In genomic region chr8:111521713-111522429, GRCm38 (mm10) we compare ENCODE assay signal across 8 mouse cellular contexts. TPM values are rescaled to one million over a fixed set of nuclear protein-coding genes. Genes with fewer than 3 reads are reported as not detected.
A peak's percentile ranks its signal among the peaks of the same experiment; 100 is the strongest.
DNase-seq lines count a peak whose midpoint lies in the region; ATAC-seq and TF ChIP-seq lines count a peak whose summit lies in the region.

Gene Wdr59 (minus strand): TSS chr8:111522092.

- TF ChIP-seq EP300 in CH12.LX (IDR thresholded peaks at IDR 0.05; ENCODE audit: low read length), result no peak

- in situ Hi-C loops in CH12.LX (cut with MboI; ENCODE audit: low pct_ligation_motif_present, low pct_unique_long_range_greater_than_20kb, low sequenced_read_pairs), result no loop called here

- TF ChIP-seq RAD21 in CH12.LX (IDR thresholded peaks at IDR 0.05; ENCODE audit: low read depth, low read length), result no peak

- peaks cover 0 to 5% of the 10 kb centered on the region in 2 experiments for H3K36me3 ChIP-seq in CH12.LX (replicated peaks in 1 of 2; ENCODE audit: control insufficient read depth in 1 of 2, insufficient read depth in 1 of 2, low read length in 1 of 2)
- H3K36me3 ChIP-seq in forebrain, embryonic 11.5 days (ENCODE audit: control insufficient read depth, insufficient read depth, low read length), result no peaks in the 10 kb centered on the region
- H3K36me3 ChIP-seq in heart, embryonic 16.5 days (ENCODE audit: control insufficient read depth, insufficient read depth), result no peaks in the 10 kb centered on the region
- no peaks in the 10 kb centered on the region for H3K36me3 ChIP-seq in liver, embryonic 15.5 days (replicated peaks)
- no peaks in the 10 kb centered on the region for H3K36me3 ChIP-seq in neural tube, embryonic 12.5 days

- dilution Hi-C loops in CH12.LX (cut with MboI; ENCODE audit: extremely low pct_ligation_motif_present, extremely low pct_unique_long_range_greater_than_20kb, low sequenced_read_pairs), result no loop called here

- no peak for TF ChIP-seq CTCF in CH12.LX (conservative IDR thresholded peaks at IDR 0.05 in 1 of 2, IDR thresholded peaks at IDR 0.05 in 1 of 2; ENCODE audit: low read depth in 2 of 2, low read length in 2 of 2)

- H3K79me2 ChIP-seq in CH12.LX (replicated peaks; ENCODE audit: control insufficient read depth, extremely low read depth, insufficient read depth, poor library complexity, severe bottlenecking), result peaks cover 7% of the 10 kb centered on the region

- H3K27me3 ChIP-seq in CH12.LX (replicated peaks), result no peaks in the 10 kb centered on the region
- no peaks in the 10 kb centered on the region for H3K27me3 ChIP-seq in forebrain, embryonic 11.5 days (ENCODE audit: control insufficient read depth, insufficient read depth, low read length)
- no peaks in the 10 kb centered on the region for H3K27me3 ChIP-seq in heart, embryonic 16.5 days (ENCODE audit: control insufficient read depth, insufficient read depth, low read length)
- H3K27me3 ChIP-seq in liver, embryonic 15.5 days, result no peaks in the 10 kb centered on the region
- no peaks in the 10 kb centered on the region for H3K27me3 ChIP-seq in neural tube, embryonic 12.5 days (replicated peaks)

- peaks cover 7% of the 10 kb centered on the region for H3K9me3 ChIP-seq in CH12.LX (replicated peaks; ENCODE audit: low read length)
- no peaks in the 10 kb centered on the region for H3K9me3 ChIP-seq in forebrain, embryonic 11.5 days (ENCODE audit: control insufficient read depth, low read length)
- no peaks in the 10 kb centered on the region for H3K9me3 ChIP-seq in heart, embryonic 16.5 days (replicated peaks; ENCODE audit: control insufficient read depth, low read length)
- no peaks in the 10 kb centered on the region for H3K9me3 ChIP-seq in liver, embryonic 15.5 days (replicated peaks)
- H3K9me3 ChIP-seq in neural tube, embryonic 12.5 days, result no peaks in the 10 kb centered on the region

- H3K4me3 ChIP-seq in CH12.LX (replicated peaks in 1 of 3; ENCODE audit: low read depth in 2 of 3, low read length in 2 of 3, poor library complexity in 1 of 3), result peak within 1 kb of the TSS; percentile 58 to 82 (median 77)
- H3K4me3 ChIP-seq in forebrain, embryonic 11.5 days (ENCODE audit: low read depth, low read length), result peak within 1 kb of the TSS; percentile 68
- H3K4me3 ChIP-seq in heart, embryonic 16.5 days (ENCODE audit: low read length), result peak within 1 kb of the TSS; percentile 86
- H3K4me3 ChIP-seq in liver, embryonic 15.5 days (replicated peaks), result peak within 1 kb of the TSS; percentile 82
- H3K4me3 ChIP-seq in neural tube, embryonic 12.5 days, result peak within 1 kb of the TSS; percentile 65

- no peak within 1 kb of the TSS for H3K27ac ChIP-seq in CH12.LX (ENCODE audit: insufficient read depth, low read depth)
- H3K27ac ChIP-seq in forebrain, embryonic 11.5 days (ENCODE audit: low read depth, low read length), result no peak within 1 kb of the TSS
- H3K27ac ChIP-seq in heart, embryonic 16.5 days (ENCODE audit: low read length), result 0 out of 2 replicates have a peak within 1 kb of the TSS, but pooled peaks have one; percentile 39
- H3K27ac ChIP-seq in liver, embryonic 15.5 days (replicated peaks), result peak within 1 kb of the TSS; percentile 69
- no peak within 1 kb of the TSS for H3K27ac ChIP-seq in neural tube, embryonic 12.5 days

- peak; percentile 75 for TF ChIP-seq POLR2A in CH12.LX (IDR thresholded peaks at IDR 0.05; ENCODE audit: low read depth, low read length)

- WGBS in forebrain, embryonic 11.5 days, result 2% methylated on average over 34 of the region's 34 CpGs
- WGBS in heart, embryonic 16.5 days, result under 1% methylated on average over 34 of the region's 34 CpGs
- under 1% methylated on average over 34 of the region's 34 CpGs for WGBS in liver, embryonic 15.5 days (ENCODE audit: insufficient replicate concordance)
- 1% methylated on average over 34 of the region's 34 CpGs for WGBS in neural tube, embryonic 12.5 days

- H3K4me1 ChIP-seq in CH12.LX (ENCODE audit: control insufficient read depth in 1 of 2, insufficient read depth in 2 of 2), result peaks cover 0 to 35% of the 10 kb centered on the region in 2 experiments; a peak in 2 of 4 replicates
- 0 out of 2 replicates have a peak, but pooled peaks cover 2% of the 10 kb centered on the region for H3K4me1 ChIP-seq in forebrain, embryonic 11.5 days (replicated peaks; ENCODE audit: control insufficient read depth, insufficient read depth, low read length)
- H3K4me1 ChIP-seq in heart, embryonic 16.5 days (ENCODE audit: control insufficient read depth, insufficient read depth, low read length), result peaks cover 8% of the 10 kb centered on the region
- H3K4me1 ChIP-seq in liver, embryonic 15.5 days (replicated peaks), result peaks cover 23% of the 10 kb centered on the region
- peaks cover 10% of the 10 kb centered on the region for H3K4me1 ChIP-seq in neural tube, embryonic 12.5 days

- peak; percentile 99 for DNase-seq in CH12.LX (ENCODE audit: extremely low read depth)
- peak; percentile 99 for DNase-seq in c-Kit-positive CD71-positive TER-119-negative erythroid progenitor cells, embryonic 14.5 days (ENCODE audit: low read depth)
- peak; percentile 98 for DNase-seq in forebrain, embryonic 11.5 days (ENCODE audit: low spot score)
- peak; percentile 98 to 100 for DNase-seq in kidney, postnatal 36 days
- DNase-seq in telencephalon, adult 2 months (ENCODE audit: low read depth, low spot score), result peak; percentile 99

- peak; percentile 99 for ATAC-seq in forebrain, embryonic 11.5 days (replicated peaks; ENCODE audit: low FRiP score)
- ATAC-seq in heart, embryonic 16.5 days (replicated peaks; ENCODE audit: extremely low read depth, insufficient read depth, low FRiP score), result peak; percentile 99
- ATAC-seq in liver, embryonic 15.5 days (ENCODE audit: insufficient read depth), result peak; percentile 99
- ATAC-seq in neural tube, embryonic 12.5 days (ENCODE audit: low FRiP score, low read depth), result peak; percentile 99

- peak within 1 kb of the TSS; percentile 95 for H3K4me2 ChIP-seq in CH12.LX (ENCODE audit: insufficient read depth, low read depth, poor library complexity, severe bottlenecking)
- H3K4me2 ChIP-seq in forebrain, embryonic 11.5 days (ENCODE audit: low read depth, low read length, severe bottlenecking), result peak within 1 kb of the TSS; percentile 56
- peak within 1 kb of the TSS; percentile 83 for H3K4me2 ChIP-seq in heart, embryonic 16.5 days (ENCODE audit: low read depth, low read length)
- H3K4me2 ChIP-seq in liver, embryonic 15.5 days, result peak within 1 kb of the TSS; percentile 82
- H3K4me2 ChIP-seq in neural tube, embryonic 12.5 days (replicated peaks), result peak within 1 kb of the TSS; percentile 71

- H3K9ac ChIP-seq in CH12.LX (ENCODE audit: insufficient read depth, low read depth), result peak within 1 kb of the TSS; percentile 69
- peak within 1 kb of the TSS; percentile 55 for H3K9ac ChIP-seq in forebrain, embryonic 11.5 days (ENCODE audit: low read length)
- peak within 1 kb of the TSS; percentile 79 for H3K9ac ChIP-seq in heart, embryonic 16.5 days (ENCODE audit: low read length)
- H3K9ac ChIP-seq in liver, embryonic 15.5 days, result peak within 1 kb of the TSS; percentile 62
- H3K9ac ChIP-seq in neural tube, embryonic 12.5 days, result peak within 1 kb of the TSS; percentile 57

TF ChIP-seq in CH12.LX, 34 proteins besides CTCF, POLR2A, EP300 and RAD21 (continues in another document):
- TF ChIP-seq BHLHE40 (IDR thresholded peaks at IDR 0.05; ENCODE audit: low read depth, low read length) (no peak; the same call in 1 of the 2 replicates), E2F4 (IDR thresholded peaks at IDR 0.05; ENCODE audit: insufficient replicate concordance, low read depth, low read length) (no peak), MXI1 (IDR thresholded peaks at IDR 0.05; ENCODE audit: low read depth, low read length) (peak; percentile 73), ZMIZ1 (IDR thresholded peaks at IDR 0.05; ENCODE audit: low read depth, low read length) (0 out of 2 replicates have a peak, but pooled peaks have one; percentile 37), ETS1 (conservative IDR thresholded peaks at IDR 0.05; ENCODE audit: low read depth, low read length) (no peak), KAT2A (IDR thresholded peaks at IDR 0.05; ENCODE audit: insufficient replicate concordance, low read length) (peak; percentile 96), JUND (conservative IDR thresholded peaks at IDR 0.05; ENCODE audit: low read depth, low read length) (no peak; the same call in 1 of the 2 replicates), SIN3A (IDR thresholded peaks at IDR 0.05; ENCODE audit: low read length) (peak; percentile 78), MAX (IDR thresholded peaks at IDR 0.05; ENCODE audit: low read length) (peak; percentile 55; the same call in 1 of the 2 replicates), MAZ (IDR thresholded peaks at IDR 0.05; ENCODE audit: low read depth, low read length) (peak; percentile 77), MEF2A (IDR thresholded peaks at IDR 0.05; ENCODE audit: borderline replicate concordance, low read depth, low read length) (peak; percentile 37; the same call in 1 of the 2 replicates), JUN (IDR thresholded peaks at IDR 0.05; ENCODE audit: insufficient read depth, low read depth, low read length) (no peak), ZC3H11A (IDR thresholded peaks at IDR 0.05; ENCODE audit: low read depth, low read length) (no peak), TBP (conservative IDR thresholded peaks at IDR 0.05; ENCODE audit: low read depth, low read length) (peak; percentile 52; the same call in 1 of the 2 replicates), CHD1 (IDR thresholded peaks at IDR 0.05; ENCODE audit: low read depth, low read length) (no peak), UBTF (IDR thresholded peaks at IDR 0.05; ENCODE audit: low read depth, low read length) (no peak), ELF1 (IDR thresholded peaks at IDR 0.05; ENCODE audit: low read depth, low read length) (peak; percentile 95), GABPA (IDR thresholded peaks at IDR 0.05; ENCODE audit: insufficient replicate concordance, low read depth, low read length) (peak; percentile 69; the same call in 1 of the 2 replicates), PAX5 (IDR thresholded peaks at IDR 0.05; ENCODE audit: low read length) (no peak), ZKSCAN1 (IDR thresholded peaks at IDR 0.05; ENCODE audit: borderline replicate concordance, low read depth, low read length) (no peak), TCF12 (IDR thresholded peaks at IDR 0.05; ENCODE audit: low read depth, low read length) (peak; percentile 79), MYC (IDR thresholded peaks at IDR 0.05; ENCODE audit: low read depth, low read length) (no peak), NRF1 (IDR thresholded peaks at IDR 0.05; ENCODE audit: low read depth, low read length) (peak; percentile 47)

RNA-seq across cellular contexts. Expression of gene Wdr59, which starts in this region (rescaled TPM):
- total RNA-seq in CH12.LX (2012; rRNA removed) (5.6 and 6.2 TPM in 2 replicates), CH12.LX (2014; rRNA removed) (6.8 and 8.1 TPM in 2 replicates)
- polyA plus RNA-seq in CH12.LX (2012; ENCODE audit: insufficient read length, low read depth), result 15.6 TPM in 2 replicates
- polyA plus RNA-seq in forebrain, embryonic 11.5 days (2014; fragmentation: Nextera tagmentation; extraction: Ambion mirVana), result 3.4 and 3.7 TPM in 2 replicates
- 4.2 and 4.6 TPM in 2 replicates for polyA plus RNA-seq in heart, embryonic 16.5 days (2015; fragmentation: Nextera tagmentation; extraction: Ambion mirVana)
- polyA plus RNA-seq in liver, embryonic 15.5 days (2015; fragmentation: Nextera tagmentation; extraction: Ambion mirVana), result 1.6 and 1.7 TPM in 2 replicates
- polyA plus RNA-seq in neural tube, embryonic 12.5 days (2016; fragmentation: Nextera tagmentation; extraction: Ambion mirVana), result 6.3 and 6.8 TPM in 2 replicates

Comparison
In these comparisons a context has a peak if more than half of its experiments do, and no peak if none do; other contexts are left out.
1. H3K27ac ChIP-seq: peak in heart, embryonic 16.5 days (single experiment) and liver, embryonic 15.5 days (single experiment); none in CH12.LX (single experiment), forebrain, embryonic 11.5 days (single experiment) and neural tube, embryonic 12.5 days (single experiment).
2. Peak in every context shown above with its lines, with median percentiles within 50 percentile points of each other: DNase-seq, H3K4me2 ChIP-seq, H3K4me3 ChIP-seq, H3K9ac ChIP-seq and ATAC-seq.